Mouse (Mus musculus): Measurements from ENCODE around the gene Myh1. TPM values are rescaled to one million over a fixed set of nuclear protein-coding genes. Genes with fewer than 3 reads are reported as not detected.

Myh1 gene
- polyA plus RNA-seq, 1 experiment from 2014 or later = 2.4 TPM

GRCm38 (mm10) chr11:67204766-67205165, 4.9 kb downstream of the Myh1 start:
- Histone ChIP-seq H3K27ac (replicated peaks; ENCODE audit: low read depth, low read length) (no peak overlapping the region), H3K36me3 (ENCODE audit: control insufficient read depth, insufficient read depth, low read length) (no peaks in the 10 kb centered on the region), H3K9me3 (ENCODE audit: control insufficient read depth, low read length) (no peaks in the 10 kb centered on the region), H3K4me2 (ENCODE audit: low read depth, low read length) (no peak overlapping the region), H3K9ac (ENCODE audit: low read depth, low read length) (no peak overlapping the region), H3K27me3 (replicated peaks; ENCODE audit: control insufficient read depth, insufficient read depth, low read length) (no peaks in the 10 kb centered on the region), H3K4me1 (ENCODE audit: control insufficient read depth, insufficient read depth, low read length) (no peaks in the 10 kb centered on the region), H3K4me3 (ENCODE audit: low read depth, low read length) (no peak overlapping the region)
- 64% methylated on average over 3 of the region's 3 CpGs for WGBS
- ATAC-seq (ENCODE audit: low read depth) = no peak
- DNase-seq (ENCODE audit: low spot score) = peak; percentile 40

- Histone ChIP-seq H3K9ac (ENCODE audit: low read depth, low read length) (no peak overlapping the region), H3K36me3 (ENCODE audit: control insufficient read depth, insufficient read depth, low read length) (no peaks in the 10 kb centered on the region), H3K4me3 (ENCODE audit: low read depth, low read length) (no peak overlapping the region), H3K27ac (replicated peaks; ENCODE audit: low read depth, low read length) (no peak overlapping the region), H3K4me2 (ENCODE audit: low read depth, low read length) (no peak overlapping the region), H3K4me1 (ENCODE audit: control insufficient read depth, insufficient read depth, low read length) (no peaks in the 10 kb centered on the region), H3K27me3 (replicated peaks; ENCODE audit: control insufficient read depth, insufficient read depth, low read length) (no peaks in the 10 kb centered on the region), H3K9me3 (ENCODE audit: control insufficient read depth, low read length) (no peaks in the 10 kb centered on the region)
- WGBS = 89% methylated on average over 8 of the region's 8 CpGs
- ATAC-seq (ENCODE audit: low read depth) = no peak
- DNase-seq (ENCODE audit: low spot score) = no peak
These were observed 22.0 kb downstream of the Myh1 start for GRCm38 (mm10) chr11:67221803-67222202.

GRCm38 (mm10) chr11:67224466-67224865, 24.6 kb downstream of the Myh1 start:
- H3K4me3 ChIP-seq (ENCODE audit: low read depth, low read length) = no peak overlapping the region
- no peaks in the 10 kb centered on the region for H3K4me1 ChIP-seq (ENCODE audit: control insufficient read depth, insufficient read depth, low read length)
- H3K4me2 ChIP-seq (ENCODE audit: low read depth, low read length) = no peak overlapping the region
- H3K9ac ChIP-seq (ENCODE audit: low read depth, low read length) = no peak overlapping the region
- ATAC-seq (ENCODE audit: low read depth) = no peak
- DNase-seq (ENCODE audit: low spot score) = no peak
- 70% methylated on average over 3 of the region's 3 CpGs for WGBS
- no peaks in the 10 kb centered on the region for H3K36me3 ChIP-seq (ENCODE audit: control insufficient read depth, insufficient read depth, low read length)
- H3K27me3 ChIP-seq (replicated peaks; ENCODE audit: control insufficient read depth, insufficient read depth, low read length) = no peaks in the 10 kb centered on the region
- H3K27ac ChIP-seq (replicated peaks; ENCODE audit: low read depth, low read length) = no peak overlapping the region
- no peaks in the 10 kb centered on the region for H3K9me3 ChIP-seq (ENCODE audit: control insufficient read depth, low read length)

GRCm38 (mm10) chr11:67228731-67229130, 28.9 kb downstream of the Myh1 start:
- Histone ChIP-seq H3K27ac (replicated peaks; ENCODE audit: low read depth, low read length) (no peak overlapping the region), H3K4me1 (ENCODE audit: control insufficient read depth, insufficient read depth, low read length) (no peaks in the 10 kb centered on the region), H3K4me2 (ENCODE audit: low read depth, low read length) (no peak overlapping the region), H3K36me3 (ENCODE audit: control insufficient read depth, insufficient read depth, low read length) (no peaks in the 10 kb centered on the region), H3K27me3 (replicated peaks; ENCODE audit: control insufficient read depth, insufficient read depth, low read length) (no peaks in the 10 kb centered on the region), H3K4me3 (ENCODE audit: low read depth, low read length) (no peak overlapping the region), H3K9ac (ENCODE audit: low read depth, low read length) (no peak overlapping the region), H3K9me3 (ENCODE audit: control insufficient read depth, low read length) (no peaks in the 10 kb centered on the region)
- DNase-seq (ENCODE audit: low spot score) = no peak
- ATAC-seq (ENCODE audit: low read depth) = no peak
- 79% methylated on average over 3 of the region's 3 CpGs for WGBS

GRCm38 (mm10) chr11:67229166-67229565, 29.3 kb downstream of the Myh1 start:
- WGBS = 83% methylated on average over 5 of the region's 5 CpGs
- no peaks in the 10 kb centered on the region for H3K4me1 ChIP-seq (ENCODE audit: control insufficient read depth, insufficient read depth, low read length)
- no peak overlapping the region for H3K27ac ChIP-seq (replicated peaks; ENCODE audit: low read depth, low read length)
- no peaks in the 10 kb centered on the region for H3K9me3 ChIP-seq (ENCODE audit: control insufficient read depth, low read length)
- DNase-seq (ENCODE audit: low spot score) = no peak
- no peak overlapping the region for H3K4me3 ChIP-seq (ENCODE audit: low read depth, low read length)
- H3K36me3 ChIP-seq (ENCODE audit: control insufficient read depth, insufficient read depth, low read length) = no peaks in the 10 kb centered on the region
- H3K4me2 ChIP-seq (ENCODE audit: low read depth, low read length) = no peak overlapping the region
- no peak for ATAC-seq (ENCODE audit: low read depth)
- H3K9ac ChIP-seq (ENCODE audit: low read depth, low read length) = no peak overlapping the region
- no peaks in the 10 kb centered on the region for H3K27me3 ChIP-seq (replicated peaks; ENCODE audit: control insufficient read depth, insufficient read depth, low read length)

GRCm38 (mm10) chr11:67229946-67230345, 30.1 kb downstream of the Myh1 start:
- Histone ChIP-seq H3K4me1 (ENCODE audit: control insufficient read depth, insufficient read depth, low read length) (no peaks in the 10 kb centered on the region), H3K4me3 (ENCODE audit: low read depth, low read length) (no peak overlapping the region), H3K27me3 (replicated peaks; ENCODE audit: control insufficient read depth, insufficient read depth, low read length) (no peaks in the 10 kb centered on the region), H3K9me3 (ENCODE audit: control insufficient read depth, low read length) (no peaks in the 10 kb centered on the region), H3K36me3 (ENCODE audit: control insufficient read depth, insufficient read depth, low read length) (no peaks in the 10 kb centered on the region), H3K9ac (ENCODE audit: low read depth, low read length) (no peak overlapping the region), H3K4me2 (ENCODE audit: low read depth, low read length) (no peak overlapping the region), H3K27ac (replicated peaks; ENCODE audit: low read depth, low read length) (no peak overlapping the region)
- WGBS = 80% methylated on average over 2 of the region's 2 CpGs
- no peak for ATAC-seq (ENCODE audit: low read depth)
- no peak for DNase-seq (ENCODE audit: low spot score)

GRCm38 (mm10) chr11:67235639-67236358, 35.9 kb downstream of the Myh1 start:
- Histone ChIP-seq H3K4me3 (ENCODE audit: low read depth, low read length) (no peak overlapping the region), H3K27ac (replicated peaks; ENCODE audit: low read depth, low read length) (no peak overlapping the region), H3K36me3 (ENCODE audit: control insufficient read depth, insufficient read depth, low read length) (no peaks in the 10 kb centered on the region), H3K4me2 (ENCODE audit: low read depth, low read length) (no peak overlapping the region), H3K9ac (ENCODE audit: low read depth, low read length) (no peak overlapping the region), H3K9me3 (ENCODE audit: control insufficient read depth, low read length) (no peaks in the 10 kb centered on the region), H3K27me3 (replicated peaks; ENCODE audit: control insufficient read depth, insufficient read depth, low read length) (no peaks in the 10 kb centered on the region), H3K4me1 (ENCODE audit: control insufficient read depth, insufficient read depth, low read length) (no peaks in the 10 kb centered on the region)
- peak; percentile 61 for DNase-seq (ENCODE audit: low spot score)
- no peak for ATAC-seq (ENCODE audit: low read depth)
- 61% methylated on average over 5 of the region's 5 CpGs for WGBS

GRCm38 (mm10) chr11:67236799-67237198, 36.9 kb downstream of the Myh1 start:
- DNase-seq (ENCODE audit: low spot score) = no peak

GRCm38 (mm10) chr11:67237481-67238079, 37.7 kb downstream of the Myh1 start, which contains the start of gene Myh4:
Myh4 (plus strand) TSS chr11:67238029.
- Histone ChIP-seq H3K4me1 (ENCODE audit: control insufficient read depth, insufficient read depth, low read length) (no peaks in the 10 kb centered on the region), H3K9ac (ENCODE audit: low read depth, low read length) (no peak within 1 kb of the TSS), H3K27me3 (replicated peaks; ENCODE audit: control insufficient read depth, insufficient read depth, low read length) (no peaks in the 10 kb centered on the region), H3K4me2 (ENCODE audit: low read depth, low read length) (no peak within 1 kb of the TSS), H3K36me3 (ENCODE audit: control insufficient read depth, insufficient read depth, low read length) (no peaks in the 10 kb centered on the region), H3K9me3 (ENCODE audit: control insufficient read depth, low read length) (no peaks in the 10 kb centered on the region), H3K4me3 (ENCODE audit: low read depth, low read length) (no peak within 1 kb of the TSS), H3K27ac (replicated peaks; ENCODE audit: low read depth, low read length) (no peak within 1 kb of the TSS)
- 81% methylated on average over 5 of the region's 5 CpGs for WGBS
- no peak for DNase-seq (ENCODE audit: low spot score)
- no peak for ATAC-seq (ENCODE audit: low read depth)

More at GRCm38 (mm10) chr11:67236799-67237198, 36.9 kb downstream of the Myh1 start:
- no peak overlapping the region for H3K4me3 ChIP-seq (ENCODE audit: low read depth, low read length)
- no peak overlapping the region for H3K4me2 ChIP-seq (ENCODE audit: low read depth, low read length)
- no peaks in the 10 kb centered on the region for H3K36me3 ChIP-seq (ENCODE audit: control insufficient read depth, insufficient read depth, low read length)
- no peak overlapping the region for H3K27ac ChIP-seq (replicated peaks; ENCODE audit: low read depth, low read length)
- 80% methylated on average over 9 of the region's 9 CpGs for WGBS
- H3K4me1 ChIP-seq (ENCODE audit: control insufficient read depth, insufficient read depth, low read length) = no peaks in the 10 kb centered on the region
- no peak for ATAC-seq (ENCODE audit: low read depth)
- H3K9ac ChIP-seq (ENCODE audit: low read depth, low read length) = no peak overlapping the region
- H3K27me3 ChIP-seq (replicated peaks; ENCODE audit: control insufficient read depth, insufficient read depth, low read length) = no peaks in the 10 kb centered on the region
- no peaks in the 10 kb centered on the region for H3K9me3 ChIP-seq (ENCODE audit: control insufficient read depth, low read length)

Measured in embryonic facial prominence, embryonic 14.5 days (tissue).